Mouse (Mus musculus) lung, postnatal 10 days (tissue): ENCODE results near the gene E330017A01Rik.

Experiments
- DNase-seq: peaks from one replicate; pipeline ENCODE4 v3.0.0; 2021

The E330017A01Rik gene

DNA sequence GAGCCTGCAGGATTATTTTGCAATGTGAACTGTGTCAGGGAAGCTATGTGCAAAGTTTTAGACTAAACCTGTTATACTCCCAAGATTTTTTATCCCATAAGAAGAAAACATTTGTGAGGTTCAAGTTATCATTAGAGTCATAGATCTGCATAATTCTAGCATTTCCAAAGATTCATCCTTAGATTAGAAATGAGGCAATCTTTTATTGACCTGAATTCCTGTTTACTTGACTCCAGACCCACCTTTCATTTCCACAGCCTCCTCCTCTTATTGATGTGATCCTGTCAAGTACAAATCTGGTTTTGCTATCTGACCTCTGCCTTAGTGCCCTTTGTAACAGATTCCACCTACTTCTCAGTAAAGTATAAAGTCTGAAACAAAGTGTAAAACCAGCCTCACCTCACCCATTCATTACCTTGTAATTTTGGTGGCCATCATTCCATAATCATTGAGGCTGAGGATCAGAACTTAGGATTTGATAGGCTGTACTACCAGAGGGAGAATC lies 23.8 kb upstream of the E330017A01Rik start:
- no peak for DNase-seq

DNA sequence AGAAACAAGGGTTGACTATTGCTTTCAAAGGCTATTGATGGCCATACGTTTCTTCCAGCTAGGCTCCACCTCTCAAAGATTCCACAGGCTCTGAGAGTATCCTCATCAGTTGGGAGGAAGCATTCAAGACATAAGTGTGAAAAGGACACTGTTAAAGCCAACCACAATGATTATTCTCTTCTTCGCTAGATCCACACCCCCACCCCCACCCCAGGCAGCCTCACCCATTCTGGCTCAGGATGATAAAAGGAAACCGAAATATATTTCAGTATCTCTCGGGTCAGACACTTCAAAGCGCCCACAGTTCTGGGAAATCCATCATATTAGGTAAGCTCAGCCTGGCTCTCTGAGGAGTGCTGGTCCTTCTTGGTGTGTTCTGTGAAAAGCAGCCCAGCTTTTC lies 23.3 kb upstream of the E330017A01Rik start:
- no peak for DNase-seq

DNA sequence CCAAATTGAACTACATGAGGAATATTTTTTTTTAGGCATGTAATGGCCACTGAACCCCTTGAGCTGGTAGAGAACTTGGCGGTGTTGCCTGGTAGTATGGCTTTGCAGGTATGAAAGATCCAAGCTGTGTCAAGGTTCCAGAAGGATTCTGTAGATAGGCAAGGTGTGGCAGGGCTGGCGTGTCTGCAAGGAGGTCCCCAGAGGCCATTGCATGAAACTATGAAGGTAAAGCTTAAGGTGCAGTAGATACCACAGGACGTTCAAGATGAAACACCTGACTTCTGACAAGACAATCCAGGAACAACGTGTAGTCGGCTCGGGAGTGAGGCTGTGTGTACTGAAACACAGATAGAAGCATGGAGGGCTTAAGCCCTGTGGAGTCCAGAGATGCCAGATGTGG lies 20.1 kb upstream of the E330017A01Rik start:
- DNase-seq = no peak

DNA sequence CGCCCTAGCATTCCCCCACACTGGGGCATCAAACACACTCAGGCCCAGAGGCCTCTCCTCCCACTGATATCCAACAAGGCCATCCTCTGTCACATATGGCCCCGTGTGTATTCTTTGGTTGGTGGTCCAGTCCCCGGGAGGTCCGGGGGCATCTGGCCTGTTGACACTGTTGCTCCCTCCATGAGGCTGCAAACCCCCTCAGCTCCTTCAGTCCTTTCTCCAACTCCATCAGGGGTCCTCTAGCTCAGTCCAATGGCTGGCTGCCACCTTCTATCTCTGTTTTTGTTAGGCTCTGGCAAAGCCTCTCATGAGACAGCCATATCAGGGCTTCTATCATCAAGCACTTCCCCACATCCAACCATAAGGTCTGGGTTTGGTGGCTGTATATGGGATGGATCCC lies 18.0 kb upstream of the E330017A01Rik start:
- no peak for DNase-seq

DNA sequence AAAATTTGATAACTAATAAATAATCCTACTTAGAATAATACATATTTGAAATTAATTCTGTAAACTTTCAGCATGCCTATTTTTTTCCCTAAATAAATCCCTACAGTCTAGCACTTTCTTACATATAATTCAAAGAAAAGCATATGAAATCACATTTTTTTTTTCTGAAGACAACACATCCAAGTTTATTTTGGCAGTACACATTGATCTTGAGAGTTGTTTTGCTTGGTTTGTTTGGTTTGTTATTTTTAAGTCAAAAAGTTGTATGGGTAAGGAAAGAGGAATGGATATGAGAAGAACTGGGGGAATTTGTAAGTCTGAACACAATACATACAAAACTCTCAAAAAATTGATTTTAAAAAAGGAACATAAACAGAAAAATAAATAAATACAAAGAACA lies 17.2 kb upstream of the E330017A01Rik start:
- no peak for DNase-seq

DNA sequence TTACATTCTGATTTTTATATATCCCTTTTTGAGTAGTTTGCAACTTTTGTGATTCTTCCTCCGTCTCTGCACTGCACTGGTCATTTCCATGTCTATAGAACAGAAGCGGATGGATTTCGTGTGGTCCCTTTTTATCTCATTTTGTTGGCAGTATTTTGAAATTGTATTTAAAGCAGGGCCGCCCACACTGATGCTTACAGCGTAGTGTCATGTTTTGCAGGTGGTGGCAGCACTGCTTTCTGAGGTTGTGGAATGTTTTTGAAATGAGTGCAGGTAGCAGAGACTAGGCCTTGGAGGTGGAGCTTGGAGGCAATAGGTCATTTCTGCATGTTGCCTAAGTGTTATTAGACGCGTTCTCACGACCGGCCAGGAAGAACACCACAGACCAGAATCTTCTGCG lies 11.4 kb upstream of the E330017A01Rik start:
- DNase-seq = no peak

DNA sequence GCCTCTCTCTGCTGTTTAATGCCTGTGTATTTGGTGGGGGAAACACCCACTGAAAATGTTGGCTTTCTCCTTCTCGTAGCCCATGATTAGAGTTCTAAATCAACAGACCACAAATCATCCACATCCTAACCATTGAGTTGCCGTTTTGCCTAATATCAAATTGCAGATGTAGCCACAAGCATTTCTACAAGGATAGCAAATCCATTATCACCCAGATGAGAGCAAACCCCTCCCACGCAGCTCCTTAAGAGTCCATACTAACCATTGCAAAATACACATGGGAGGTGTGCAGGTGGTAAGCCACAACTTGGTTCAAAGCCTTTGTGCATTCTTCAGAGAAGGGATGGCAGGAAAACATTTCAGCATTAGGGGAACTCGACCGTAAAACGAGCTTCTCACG lies 523 bp downstream of the E330017A01Rik start:
- no peak for DNase-seq

DNA sequence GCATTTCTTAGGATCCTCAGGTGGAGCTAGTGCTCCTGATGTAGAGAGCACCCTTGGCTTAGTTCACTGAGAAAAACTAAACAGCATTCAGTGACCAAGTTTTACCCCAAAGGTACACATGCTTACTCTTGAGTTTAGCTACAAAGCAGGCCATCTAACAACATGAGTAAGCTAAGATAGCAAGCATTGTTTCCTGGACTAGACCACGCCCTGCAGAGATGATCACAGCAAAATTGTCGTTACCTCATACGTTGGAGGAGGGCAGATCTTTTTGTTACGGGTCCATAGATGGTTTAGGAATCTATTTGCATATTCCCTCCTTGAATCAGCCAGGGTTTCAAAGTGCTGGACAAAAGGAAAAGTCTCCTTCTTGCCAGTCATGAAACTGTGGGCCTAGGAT lies 1.1 kb downstream of the E330017A01Rik start:
- DNase-seq = no peak

DNA sequence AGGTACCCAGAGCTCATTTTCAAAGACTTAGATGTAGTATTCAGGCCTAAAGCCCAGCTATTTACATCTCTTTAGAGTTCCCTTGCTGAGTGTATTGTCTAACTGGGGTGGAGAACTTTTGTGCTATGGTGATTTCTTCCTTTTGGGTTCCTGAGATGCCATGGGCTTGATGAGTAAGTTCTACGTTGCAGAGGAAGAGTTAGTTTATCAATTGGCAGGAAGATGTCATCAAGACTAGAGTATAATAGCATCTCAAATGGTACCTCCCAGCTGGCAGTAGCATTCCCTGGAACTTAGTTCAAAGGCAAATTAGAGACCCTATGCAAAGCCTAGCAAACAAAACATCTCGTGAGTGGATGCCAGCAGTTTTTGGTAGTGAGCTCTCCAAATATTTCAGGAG lies 2.7 kb downstream of the E330017A01Rik start:
- DNase-seq = no peak

DNA sequence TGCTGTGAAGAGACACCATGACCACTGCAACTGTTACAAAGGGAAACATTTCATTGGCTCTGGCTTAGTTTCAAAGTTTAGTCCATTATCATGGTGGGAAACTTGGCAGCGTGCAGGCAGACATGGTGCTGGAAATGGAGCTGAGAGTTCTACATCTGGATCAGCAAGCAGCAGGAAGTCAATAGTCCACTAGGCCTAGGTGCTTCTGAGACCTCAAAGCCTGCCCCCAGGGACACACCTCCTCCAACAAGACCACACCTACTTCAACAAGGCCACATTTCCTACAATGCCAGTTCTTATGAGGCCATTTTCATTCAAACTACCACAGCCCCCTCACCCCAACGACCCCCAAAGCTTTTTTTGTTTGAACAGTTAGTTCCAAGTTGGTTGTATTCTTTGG lies 8.8 kb downstream of the E330017A01Rik start:
- DNase-seq = no peak

DNA sequence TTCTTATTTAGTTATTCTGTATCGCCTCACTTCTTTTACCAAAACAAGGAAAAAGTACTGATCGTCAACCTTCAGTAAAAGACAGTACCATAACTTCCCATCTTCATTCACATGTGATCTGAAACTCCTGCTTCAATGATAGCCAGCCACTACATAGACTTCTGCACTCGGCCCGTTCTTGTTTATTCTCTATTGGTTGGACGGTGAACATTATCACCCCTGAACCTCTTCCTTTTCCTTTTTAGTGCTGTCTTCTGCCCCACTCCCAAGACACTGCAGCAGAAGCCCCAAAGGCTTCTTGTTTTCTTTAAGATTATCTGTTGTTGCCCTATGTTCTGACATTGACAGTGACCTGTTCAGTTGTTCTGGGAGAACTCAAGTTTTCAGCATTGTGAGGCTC lies 9.6 kb downstream of the E330017A01Rik start:
- no peak for DNase-seq

DNA sequence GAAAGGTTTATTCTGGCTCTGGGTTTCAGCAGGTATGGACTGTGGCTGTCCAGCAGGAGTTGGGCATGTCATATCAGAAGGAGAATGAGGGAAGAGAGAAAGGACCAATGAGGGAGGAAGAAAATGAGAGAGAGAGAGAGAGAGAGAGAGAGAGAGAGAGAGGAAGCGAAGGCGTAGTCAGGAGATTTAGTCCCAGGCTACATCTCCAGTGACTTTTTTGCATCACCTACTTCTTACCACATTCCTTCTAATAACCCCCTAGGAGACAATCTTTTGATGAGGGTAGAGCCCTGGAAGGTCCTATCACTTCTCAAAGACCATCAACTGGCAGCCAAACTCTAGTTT lies 10.2 kb downstream of the E330017A01Rik start:
- no peak for DNase-seq

DNA sequence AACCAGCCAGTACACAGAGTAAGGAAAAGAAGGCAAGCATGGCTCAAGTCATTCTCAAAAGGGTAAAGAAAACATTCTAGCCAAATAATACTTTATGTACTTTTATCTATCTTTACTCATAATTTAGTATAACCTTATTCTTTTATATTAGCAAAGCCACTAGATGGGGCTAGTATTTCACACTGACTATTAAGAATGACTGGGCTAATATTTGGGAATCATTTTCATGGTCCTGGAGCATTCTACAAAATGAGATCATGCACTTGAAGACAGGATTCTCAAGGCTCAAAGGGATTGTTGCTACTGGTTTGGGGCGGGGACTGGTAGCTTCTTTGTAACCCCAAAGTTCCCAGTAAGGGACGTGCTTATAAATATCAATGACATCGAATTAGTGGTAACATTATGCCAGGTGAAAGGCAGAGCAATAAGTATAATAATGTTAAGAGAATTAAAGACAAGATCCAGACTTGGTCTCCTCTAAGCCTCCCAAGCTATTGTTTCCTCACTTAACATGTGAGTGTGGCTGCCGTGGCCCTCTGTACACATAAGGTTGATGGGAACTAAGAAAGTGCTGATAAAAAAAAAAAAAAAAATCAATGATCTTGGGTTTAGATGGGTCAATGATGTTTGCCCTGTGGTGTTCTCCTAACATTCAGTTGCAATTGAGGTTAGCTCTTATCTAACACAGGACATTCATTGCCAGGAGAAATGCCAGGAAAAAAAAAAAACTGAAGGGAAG lies 10.8 kb downstream of the E330017A01Rik start:
- DNase-seq = no peak

DNA sequence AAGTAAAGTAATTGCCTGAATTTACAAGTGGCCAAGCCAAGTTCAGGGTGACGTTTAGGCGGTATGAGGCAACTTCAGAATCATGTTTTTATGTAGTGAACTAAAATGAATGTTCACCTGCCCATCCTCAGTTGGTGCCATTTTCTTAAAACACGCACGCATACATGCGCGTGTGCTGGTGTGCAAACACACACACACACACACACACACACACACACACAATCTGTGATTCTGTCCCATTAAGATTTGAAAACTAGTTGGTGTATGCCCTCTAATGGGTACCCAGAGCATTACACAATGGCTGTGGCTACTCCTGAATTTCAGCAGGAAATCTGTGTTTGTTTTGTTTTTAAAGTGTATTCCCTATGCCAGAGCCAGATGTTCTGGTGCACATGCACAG lies 14.6 kb downstream of the E330017A01Rik start:
- DNase-seq = peak; percentile 73

DNA sequence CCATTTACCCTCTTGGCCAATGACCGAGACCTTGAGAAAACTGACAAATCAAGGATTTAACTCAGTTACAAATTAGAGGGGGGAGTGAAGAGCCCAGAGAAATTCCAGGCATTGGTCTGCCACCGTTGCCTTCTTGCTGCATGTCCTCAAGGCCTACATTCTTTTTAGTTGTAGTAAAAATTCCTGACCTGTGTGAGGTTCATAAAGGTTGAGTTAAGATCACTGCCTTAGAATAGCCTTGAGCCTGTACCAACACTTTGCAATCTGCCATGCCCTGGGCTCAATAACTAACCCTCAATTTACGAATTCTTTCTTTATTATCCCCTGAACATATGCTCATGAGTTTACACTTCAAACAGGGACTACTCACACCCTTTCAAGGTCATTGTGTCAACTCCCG lies 15.4 kb downstream of the E330017A01Rik start:
- no peak for DNase-seq

DNA sequence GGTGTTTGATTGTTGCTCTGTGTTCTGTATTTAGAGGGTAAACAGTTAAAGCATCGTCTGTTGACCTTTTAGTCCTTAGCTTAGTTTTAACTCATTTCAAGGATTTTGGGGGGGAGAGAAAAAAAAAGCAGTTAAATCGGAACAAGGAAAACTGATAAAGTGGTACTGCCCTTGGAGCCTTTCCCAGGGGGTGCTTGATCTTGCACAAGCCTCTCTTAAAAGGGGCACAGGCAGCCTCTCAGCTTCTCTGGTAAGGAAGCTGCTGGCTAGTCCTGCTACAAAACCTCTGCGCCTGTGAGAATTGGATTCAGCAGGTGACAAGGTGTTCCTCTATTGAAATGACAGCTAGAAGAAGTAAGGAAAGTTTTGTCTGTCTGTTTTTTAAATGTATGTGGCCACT lies 16.2 kb downstream of the E330017A01Rik start:
- DNase-seq = peak; percentile 43

DNA sequence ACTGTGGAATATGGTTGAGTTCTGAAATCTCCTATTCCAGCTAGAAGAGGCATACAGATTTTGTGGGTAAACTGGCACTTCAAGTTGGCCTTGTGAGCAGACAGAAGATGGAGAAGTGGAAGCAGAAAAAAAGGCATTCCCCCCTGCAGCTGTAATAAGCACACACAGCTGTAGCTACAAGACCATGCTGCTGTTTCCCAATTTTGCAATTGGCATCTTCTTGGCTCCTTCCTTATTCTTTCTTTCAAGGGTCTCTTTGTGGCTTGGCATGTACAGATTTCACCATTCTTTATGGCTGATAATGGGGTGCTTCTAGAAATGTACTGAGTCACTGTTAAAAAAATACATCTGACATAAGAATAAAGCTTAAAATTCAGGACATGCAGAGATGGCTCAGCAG lies 21.2 kb downstream of the E330017A01Rik start:
- no peak for DNase-seq

DNA sequence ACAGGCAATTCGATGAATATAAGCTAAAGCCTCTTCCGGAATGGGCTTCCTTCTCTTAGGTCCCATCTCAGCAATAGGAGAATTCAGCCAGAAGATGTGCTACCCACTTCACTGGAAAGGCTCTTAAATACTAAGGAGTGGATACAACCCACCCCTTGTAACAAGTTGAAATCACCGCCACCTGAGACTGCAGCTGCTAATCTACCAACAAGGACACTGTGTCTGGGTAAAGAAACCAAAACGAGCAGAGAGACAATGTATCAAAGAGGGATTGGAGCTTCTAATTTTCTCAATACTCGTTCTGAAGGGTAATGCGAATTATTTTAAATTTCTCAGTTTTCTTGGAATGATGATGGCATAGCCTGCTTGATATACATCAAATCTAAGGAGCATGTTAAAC lies 21.7 kb downstream of the E330017A01Rik start, which contains the start of gene Gm813:
Gene Gm813, minus strand, starts transcription at position 101 of the 400 bp plus-strand sequence.
- no peak for DNase-seq

DNA sequence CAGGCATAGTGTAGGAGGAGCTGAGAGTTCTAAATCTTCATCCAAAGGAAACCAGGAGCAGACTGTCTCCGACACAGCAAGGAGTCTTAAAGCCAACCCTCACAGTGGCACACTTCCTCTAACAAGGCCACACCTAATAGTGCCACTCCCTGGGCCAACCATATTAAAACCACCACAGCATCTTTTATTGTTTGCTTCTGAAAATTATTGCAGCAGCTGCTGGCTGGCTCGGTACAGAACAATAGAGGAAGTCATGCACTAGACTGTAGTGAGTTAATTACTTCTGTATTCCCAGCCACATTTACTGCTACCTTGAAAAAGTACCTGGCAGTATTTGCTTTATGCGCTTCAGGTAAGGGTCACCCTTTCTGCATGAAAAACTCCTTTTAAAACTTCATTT lies 25.6 kb downstream of the E330017A01Rik start:
- no peak for DNase-seq

DNA sequence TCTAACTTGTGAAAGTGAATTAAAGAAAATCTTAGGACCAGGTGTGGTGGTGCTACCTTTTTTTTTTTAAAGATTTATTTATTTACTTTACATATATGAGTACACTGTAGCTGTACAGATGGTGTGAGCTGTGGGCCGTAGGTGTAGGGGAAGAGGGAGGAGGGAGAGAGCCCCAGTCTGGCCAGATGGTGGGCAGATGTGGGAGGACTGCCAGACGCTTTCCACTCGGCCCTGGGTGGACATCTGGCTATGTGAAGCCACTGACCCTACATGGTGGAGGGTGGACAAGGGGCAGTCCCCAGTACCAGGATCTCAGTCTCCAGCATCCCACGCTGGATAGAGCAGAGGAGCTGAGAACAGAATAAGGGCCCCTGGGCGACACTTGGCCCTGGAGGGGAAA lies 31.4 kb downstream of the E330017A01Rik start:
- no peak for DNase-seq

DNA sequence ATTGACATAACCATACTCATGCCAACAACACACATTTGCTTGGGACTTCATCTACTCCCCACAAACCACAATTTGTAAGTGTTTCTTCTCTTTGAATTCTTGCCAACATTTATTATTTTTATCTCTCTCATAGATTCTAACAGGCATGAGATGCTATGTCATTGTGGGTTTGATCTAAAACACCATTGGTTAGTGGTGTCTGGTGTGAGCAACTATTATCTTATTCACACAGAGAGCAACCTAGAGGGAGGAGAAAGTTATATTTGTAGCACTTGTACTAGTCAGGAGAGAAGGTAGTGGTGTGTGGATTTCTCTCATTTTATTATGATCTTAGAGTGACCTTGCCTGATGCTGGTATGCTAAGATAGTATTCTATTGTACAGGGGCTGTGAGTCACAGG lies 33.9 kb downstream of the E330017A01Rik start:
- DNase-seq = no peak

DNA sequence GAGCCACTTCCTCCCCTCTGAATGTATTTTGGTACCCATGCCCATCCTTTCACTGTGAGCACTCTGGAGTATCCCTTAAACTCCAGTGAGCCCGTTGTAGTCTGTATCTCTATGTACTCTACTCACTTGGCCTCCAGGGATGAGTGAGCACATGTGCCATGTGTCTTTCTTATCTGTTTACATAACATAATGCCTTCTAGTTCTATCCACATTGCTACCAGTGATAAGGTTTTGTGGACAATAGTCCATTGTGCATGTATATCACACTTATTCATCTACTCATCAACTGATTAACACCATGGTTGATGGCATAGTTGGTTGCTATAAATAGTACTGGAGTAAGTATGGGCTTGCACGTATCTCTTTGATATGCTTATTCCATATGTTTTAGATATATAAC lies 34.7 kb downstream of the E330017A01Rik start:
- no peak for DNase-seq

DNA sequence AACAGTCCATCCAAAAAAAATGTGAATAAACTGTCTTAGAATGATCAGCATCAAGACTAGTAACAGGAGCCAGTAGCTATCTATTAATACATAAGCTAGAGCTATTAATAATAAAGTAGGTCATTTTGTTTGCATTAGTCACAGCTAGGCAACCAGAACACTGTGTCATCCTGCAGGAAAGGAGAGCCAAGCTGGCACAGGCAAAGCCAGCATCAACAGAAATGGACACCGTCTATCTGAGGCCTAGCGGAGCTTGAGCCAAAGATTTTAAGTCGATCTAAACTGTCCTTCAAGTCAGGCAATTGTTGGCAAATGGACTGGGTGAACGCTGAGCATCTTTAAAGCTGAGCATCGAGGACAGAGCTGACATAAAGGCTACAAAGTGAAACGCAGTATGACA lies 37.7 kb downstream of the E330017A01Rik start:
- DNase-seq = no peak

DNA sequence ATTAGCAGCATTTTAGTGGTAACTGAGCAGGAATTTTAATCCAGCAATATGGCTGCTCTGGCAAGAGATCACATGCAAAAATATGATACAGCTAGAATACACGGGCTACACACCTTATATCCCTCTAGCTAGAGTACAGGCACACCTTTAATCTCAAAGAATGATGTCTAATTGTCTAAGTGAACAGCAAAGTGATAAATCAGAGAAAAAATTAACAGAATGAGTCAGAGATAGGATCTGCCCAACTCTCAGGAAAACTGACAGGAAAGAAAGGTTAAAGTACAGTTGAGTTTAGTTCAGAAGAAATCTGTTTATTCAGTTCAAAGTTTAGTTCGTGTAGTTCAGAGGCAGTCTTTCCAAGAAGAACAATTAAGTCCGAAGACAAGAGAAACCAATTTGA lies 47.2 kb downstream of the E330017A01Rik start:
- no peak for DNase-seq

DNA sequence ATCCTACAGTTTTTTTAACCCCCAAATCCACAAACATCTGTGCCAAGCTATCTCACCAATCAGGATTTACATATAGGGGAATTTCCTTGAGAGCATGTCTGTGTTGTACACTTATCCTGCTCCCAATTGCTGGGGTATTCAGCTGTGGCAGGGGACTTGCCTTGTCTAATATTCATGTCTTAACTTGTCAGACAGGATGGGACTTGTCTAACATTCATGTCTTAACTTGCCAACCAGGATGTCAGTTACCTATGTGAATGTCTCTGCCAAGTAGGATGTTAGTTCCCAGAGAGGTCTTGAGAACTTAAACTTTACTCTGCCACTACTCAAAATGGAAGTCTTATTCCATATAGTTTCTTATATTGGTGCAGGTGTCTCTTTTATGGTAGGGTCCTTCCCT lies 49.1 kb downstream of the E330017A01Rik start:
- no peak for DNase-seq
